Mouse (Mus musculus) liver, embryonic 11.5 days (tissue): ENCODE results near the gene Grin3a. TPM values are rescaled to one million over a fixed set of nuclear protein-coding genes. Genes with fewer than 3 reads are reported as not detected.
"Not testable (repeated sequence)": the region's sequence is repeated elsewhere in the genome, so short reads cannot be mapped to it uniquely, and the experiment has no call there.

Experiments used
- ATAC-seq: fragments of 200-750 bp; cut with Nextera tagmentation; replicated peaks from 2 replicates; pipeline ENCODE4 v1.8.0; 2017; ENCODE audit warnings: moderate number of reproducible peaks, mild to moderate bottlenecking, moderate TSS enrichment, moderate library complexity; ENCODE audit not compliant: low FRiP score
- DNase-seq: peaks from one replicate; pipeline ENCODE4 v3.0.0-alpha.2; 2017; ENCODE audit warnings: low spot score
- H3K27ac ChIP-seq: fragments of 300-500 bp; sonication (generic); 2 replicates; pipeline ENCODE4 v1.5.1; 2014; ENCODE audit warnings: mild to moderate bottlenecking, low read depth, low read length, control low read depth
- H3K27me3 ChIP-seq: fragments of 300-500 bp; sonication (generic); replicated peaks from 2 replicates; pipeline ENCODE4 v1.6.1; 2014; ENCODE audit warnings: low read length, mixed read lengths; ENCODE audit not compliant: control insufficient read depth, insufficient read depth
- H3K36me3 ChIP-seq: fragments of 300-500 bp; sonication (generic); 2 replicates; pipeline ENCODE4 v1.6.1; 2014; ENCODE audit warnings: mild to moderate bottlenecking, low read length, moderate library complexity, mixed read lengths; ENCODE audit not compliant: control insufficient read depth, insufficient read depth
- H3K4me1 ChIP-seq: fragments of 300-500 bp; sonication (generic); replicated peaks from 2 replicates; pipeline ENCODE4 v1.6.1; 2014; ENCODE audit warnings: low read length, mixed read lengths; ENCODE audit not compliant: control insufficient read depth, insufficient read depth
- H3K4me2 ChIP-seq: fragments of 300-500 bp; sonication (generic); 2 replicates; pipeline ENCODE4 v1.6.1; 2014; ENCODE audit warnings: mild to moderate bottlenecking, control low read depth, moderate library complexity
- H3K4me3 ChIP-seq: fragments of 300-500 bp; sonication (generic); 2 replicates; pipeline ENCODE4 v1.5.1; 2014; ENCODE audit warnings: low read depth, low read length, control low read depth
- H3K9ac ChIP-seq: fragments of 300-500 bp; sonication (generic); 2 replicates; pipeline ENCODE4 v1.6.1; 2014; ENCODE audit warnings: low read depth, low read length, control low read depth
- H3K9me3 ChIP-seq: fragments of 300-500 bp; sonication (generic); 2 replicates; pipeline ENCODE4 v1.6.1; 2016; ENCODE audit warnings: low read length, inconsistent platforms, mixed read lengths; ENCODE audit not compliant: control insufficient read depth
- WGBS: fragments of 180-500 bp; shearing (Covaris S2); extraction: QIAGEN DNeasy Blood & Tissue Kit; methylation state at CpG from one replicate; pipeline ENCODE4 v1.1.7; 2014; 5-methylcytosine and 5-hydroxymethylcytosine counted together
- polyA plus RNA-seq: library from polyadenylated mRNA; unstranded; fragments of >200 nt; fragmentation: Nextera tagmentation; extraction: Ambion mirVana; gene quantifications from 2 replicates; pipeline ENCODE4 v1.2.1, GENCODE M21; 2014

Grin3a gene
- polyA plus RNA-seq, 1 experiment from 2014 or later, result 0.22 TPM

DNA sequence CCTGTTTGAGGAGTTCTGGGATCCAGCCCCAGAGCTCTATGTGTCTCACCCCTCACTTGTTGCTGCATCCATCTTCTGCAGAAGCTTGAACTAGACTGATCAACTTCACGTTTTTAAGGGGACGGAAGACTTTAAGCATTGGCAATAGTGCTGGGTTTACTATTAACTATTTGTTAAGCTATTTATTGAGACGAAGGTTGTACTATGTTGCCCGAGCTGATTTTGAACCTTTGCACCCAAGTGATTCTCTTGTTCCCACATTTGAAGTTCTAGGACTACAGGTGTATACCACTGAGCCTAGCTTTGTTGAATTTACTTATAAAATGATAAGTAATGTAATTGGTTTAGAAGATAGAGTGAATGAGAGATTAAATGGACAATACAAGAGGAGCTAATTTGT lies 221.6 kb downstream of the Grin3a start:
- H3K4me2 ChIP-seq, result no peak overlapping the region
- no peak overlapping the region for H3K27ac ChIP-seq
- ATAC-seq (no peak), DNase-seq (no peak)
- H3K9me3 ChIP-seq, result no peaks in the 10 kb centered on the region
- no peak overlapping the region for H3K9ac ChIP-seq
- H3K4me3 ChIP-seq, result no peak overlapping the region
- H3K36me3 ChIP-seq, result no peaks in the 10 kb centered on the region
- 89% methylated on average over 4 of the region's 4 CpGs for WGBS
- no peaks in the 10 kb centered on the region for H3K27me3 ChIP-seq
- H3K4me1 ChIP-seq, result peaks cover 4% of the 10 kb centered on the region; the same call in 1 of the 2 replicates

DNA sequence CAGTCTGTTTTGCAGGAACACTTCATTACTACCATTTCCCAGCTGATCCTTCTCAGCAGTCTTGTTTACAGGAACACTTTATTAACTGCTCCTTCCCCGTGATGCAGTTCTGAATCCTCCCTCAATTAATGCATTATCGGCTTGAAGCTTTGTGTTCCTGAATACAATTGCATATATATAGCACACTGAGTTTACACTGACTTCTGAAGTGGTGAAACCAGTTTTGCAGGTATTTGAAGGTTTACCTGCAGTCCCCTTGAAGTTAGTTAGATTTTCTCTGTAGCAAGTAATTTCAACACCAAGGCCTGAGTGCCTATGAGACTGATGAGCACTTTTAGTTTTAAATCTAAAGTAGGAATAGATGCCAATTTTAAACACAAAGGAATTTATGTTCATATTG lies 223.3 kb downstream of the Grin3a start:
- no peaks in the 10 kb centered on the region for H3K9me3 ChIP-seq
- H3K4me3 ChIP-seq, result no peak overlapping the region
- no peak for DNase-seq
- no peak for ATAC-seq
- H3K36me3 ChIP-seq, result no peaks in the 10 kb centered on the region
- no peak overlapping the region for H3K4me2 ChIP-seq
- H3K27ac ChIP-seq, result no peak overlapping the region
- no peak overlapping the region for H3K9ac ChIP-seq
- H3K4me1 ChIP-seq, result peaks cover 4% of the 10 kb centered on the region; the same call in 1 of the 2 replicates
- no peaks in the 10 kb centered on the region for H3K27me3 ChIP-seq
- WGBS, result 87% methylated on average over 2 of the region's 2 CpGs

DNA sequence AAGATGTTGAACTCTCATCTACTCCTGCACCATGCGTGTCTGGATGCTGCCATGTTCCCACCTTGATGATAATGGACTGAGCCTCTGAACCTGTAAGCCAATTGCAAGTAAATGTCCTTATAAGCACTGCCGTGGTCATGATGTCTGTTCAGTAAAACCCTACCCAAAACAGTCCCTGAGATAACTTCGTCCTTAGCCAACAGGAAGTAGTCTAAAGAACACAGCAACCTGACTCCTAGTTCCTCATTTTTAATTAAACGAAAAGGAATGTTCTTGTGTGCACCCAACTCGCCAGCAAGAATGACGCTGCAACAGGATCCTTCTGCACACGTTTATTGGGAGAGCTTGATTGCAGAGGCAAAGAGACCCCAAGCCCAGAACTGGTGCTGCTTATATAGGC lies 225.7 kb downstream of the Grin3a start:
- not testable (repeated sequence) for H3K4me1 ChIP-seq, H3K27ac ChIP-seq, H3K4me2 ChIP-seq, ATAC-seq, H3K9ac ChIP-seq, H3K36me3 ChIP-seq, H3K27me3 ChIP-seq, DNase-seq, H3K4me3 ChIP-seq, H3K9me3 ChIP-seq
- 74% methylated on average over 7 of the region's 7 CpGs for WGBS

DNA sequence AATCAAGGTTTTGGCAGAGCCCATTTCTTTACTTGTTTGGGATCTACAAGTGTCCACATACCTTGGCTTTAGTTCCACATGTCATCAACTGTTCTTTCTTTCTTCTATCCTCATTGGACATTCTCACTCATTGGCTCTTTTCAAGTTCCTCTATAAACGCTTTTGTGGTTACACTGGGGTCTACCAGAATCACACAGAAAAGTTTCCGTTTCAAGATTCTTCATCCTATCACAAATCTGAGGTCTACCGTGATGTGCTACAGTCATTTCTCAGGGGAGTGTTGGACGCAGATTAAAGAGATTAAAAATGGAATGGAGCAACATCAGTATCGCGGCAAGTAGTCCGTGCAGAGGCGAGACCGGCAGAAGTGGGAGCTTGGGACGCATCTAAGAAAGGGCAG lies 228.6 kb downstream of the Grin3a start:
- no peaks in the 10 kb centered on the region for H3K36me3 ChIP-seq
- no peaks in the 10 kb centered on the region for H3K4me1 ChIP-seq
- ATAC-seq (no peak), DNase-seq (no peak)
- H3K27me3 ChIP-seq, result no peaks in the 10 kb centered on the region
- H3K9ac ChIP-seq, result no peak overlapping the region
- H3K4me3 ChIP-seq, result no peak overlapping the region
- H3K4me2 ChIP-seq, result no peak overlapping the region
- 75% methylated on average over 10 of the region's 10 CpGs for WGBS
- no peak overlapping the region for H3K27ac ChIP-seq
- H3K9me3 ChIP-seq, result no peaks in the 10 kb centered on the region

Other genes starting within 250 kb of the Grin3a start
- 17.4 and 17.8 TPM in 2 replicates for gene Tmem246, start 247.9 kb downstream of the Grin3a start, polyA plus RNA-seq
- 39.0 and 43.1 TPM in 2 replicates for gene Rnf20, start 213.7 kb downstream of the Grin3a start, polyA plus RNA-seq
- 0.11 TPM in 1 of 2 replicates, not detected in the other for gene Ppp3r2, start 163.7 kb downstream of the Grin3a start, polyA plus RNA-seq